Mouse (Mus musculus): ENCODE results near the gene Olfr370. TPM values are rescaled to one million over a fixed set of nuclear protein-coding genes. Genes with fewer than 3 reads are reported as not detected.
A peak's percentile ranks its signal among the peaks of the same experiment; 100 is the strongest.

Olfr370 gene
- total and polyA plus RNA-seq, 2 experiments from 2014 or later: not detected

GRCm38 (mm10) chr8:83579676-83580075 is 44.1 kb downstream of the Olfr370 start:
- no peak overlapping the region for H3K4me3 ChIP-seq (ENCODE audit: low read depth, low read length)
- ATAC-seq: no peak
- H3K36me3 ChIP-seq (ENCODE audit: insufficient read depth): peaks cover 7% of the 10 kb centered on the region
- DNase-seq: no peak
- no peaks in the 10 kb centered on the region for H3K9me3 ChIP-seq (ENCODE audit: low read length)
- no peak for TF ChIP-seq CTCF (IDR thresholded peaks at IDR 0.05; ENCODE audit: low read depth)
- H3K9ac ChIP-seq: no peak overlapping the region
- H3K4me1 ChIP-seq (ENCODE audit: insufficient read depth): 0 out of 2 replicates have a peak, but pooled peaks cover 3% of the 10 kb centered on the region
- no peak overlapping the region for H3K4me2 ChIP-seq (ENCODE audit: low read depth)
- no peaks in the 10 kb centered on the region for H3K27me3 ChIP-seq (ENCODE audit: insufficient read depth, low read length)
- 93% methylated on average over 8 of the region's 8 CpGs for WGBS
- H3K27ac ChIP-seq (ENCODE audit: low read depth, low read length): no peak overlapping the region

- H3K27ac ChIP-seq (ENCODE audit: low read depth, low read length): no peak overlapping the region
- H3K9ac ChIP-seq: no peak overlapping the region
- peaks cover 7% of the 10 kb centered on the region for H3K36me3 ChIP-seq (ENCODE audit: insufficient read depth)
- no peaks in the 10 kb centered on the region for H3K9me3 ChIP-seq (ENCODE audit: low read length)
- DNase-seq (no peak), ATAC-seq (no peak)
- H3K27me3 ChIP-seq (ENCODE audit: insufficient read depth, low read length): no peaks in the 10 kb centered on the region
- no peak overlapping the region for H3K4me3 ChIP-seq (ENCODE audit: low read depth, low read length)
- 86% methylated on average over 8 of the region's 8 CpGs for WGBS
- 0 out of 2 replicates have a peak, but pooled peaks cover 3% of the 10 kb centered on the region for H3K4me1 ChIP-seq (ENCODE audit: insufficient read depth)
- no peak overlapping the region for H3K4me2 ChIP-seq (ENCODE audit: low read depth)
- TF ChIP-seq CTCF (IDR thresholded peaks at IDR 0.05; ENCODE audit: low read depth): no peak
Observed at GRCm38 (mm10) chr8:83580826-83581225, 45.2 kb downstream of the Olfr370 start.

- TF ChIP-seq CTCF (IDR thresholded peaks at IDR 0.05; ENCODE audit: low read depth): no peak
- Histone ChIP-seq H3K27ac (ENCODE audit: low read depth, low read length) (no peak overlapping the region), H3K4me2 (ENCODE audit: low read depth) (no peak overlapping the region), H3K9me3 (ENCODE audit: low read length) (no peaks in the 10 kb centered on the region), H3K27me3 (ENCODE audit: insufficient read depth, low read length) (no peaks in the 10 kb centered on the region), H3K4me3 (ENCODE audit: low read depth, low read length) (no peak overlapping the region), H3K36me3 (ENCODE audit: insufficient read depth) (peaks cover 7% of the 10 kb centered on the region), H3K9ac (no peak overlapping the region), H3K4me1 (ENCODE audit: insufficient read depth) (0 out of 2 replicates have a peak, but pooled peaks cover 3% of the 10 kb centered on the region)
- no peak for ATAC-seq
- WGBS: 84% methylated on average over 8 of the region's 8 CpGs
- DNase-seq: no peak
Observed at GRCm38 (mm10) chr8:83582226-83582625, 46.6 kb downstream of the Olfr370 start.

- Histone ChIP-seq H3K9ac (no peak overlapping the region), H3K4me3 (ENCODE audit: low read depth, low read length) (no peak overlapping the region), H3K9me3 (ENCODE audit: low read length) (no peaks in the 10 kb centered on the region), H3K36me3 (ENCODE audit: insufficient read depth) (peaks cover 10% of the 10 kb centered on the region), H3K4me2 (ENCODE audit: low read depth) (no peak overlapping the region), H3K27me3 (ENCODE audit: insufficient read depth, low read length) (no peaks in the 10 kb centered on the region), H3K4me1 (ENCODE audit: insufficient read depth) (no peaks in the 10 kb centered on the region), H3K27ac (ENCODE audit: low read depth, low read length) (no peak overlapping the region)
- TF ChIP-seq CTCF (IDR thresholded peaks at IDR 0.05; ENCODE audit: low read depth): no peak
- no peak for ATAC-seq
- 88% methylated on average over 15 of the region's 15 CpGs for WGBS
- no peak for DNase-seq
Observed at GRCm38 (mm10) chr8:83583236-83583635, 47.7 kb downstream of the Olfr370 start.

- no peaks in the 10 kb centered on the region for H3K4me1 ChIP-seq (ENCODE audit: insufficient read depth)
- peaks cover 6% of the 10 kb centered on the region; the same call in 1 of the 2 replicates for H3K36me3 ChIP-seq (ENCODE audit: insufficient read depth)
- ATAC-seq: no peak
- 79% methylated on average over 1 of the region's 1 CpGs for WGBS
- no peak overlapping the region for H3K4me2 ChIP-seq (ENCODE audit: low read depth)
- no peaks in the 10 kb centered on the region for H3K27me3 ChIP-seq (ENCODE audit: insufficient read depth, low read length)
- no peak overlapping the region for H3K27ac ChIP-seq (ENCODE audit: low read depth, low read length)
- H3K9me3 ChIP-seq (ENCODE audit: low read length): no peaks in the 10 kb centered on the region
- H3K4me3 ChIP-seq (ENCODE audit: low read depth, low read length): no peak overlapping the region
- DNase-seq: no peak
- TF ChIP-seq CTCF (IDR thresholded peaks at IDR 0.05; ENCODE audit: low read depth): 0 out of 2 replicates have a peak, but pooled peaks have one; percentile 2
- H3K9ac ChIP-seq: no peak overlapping the region
Observed at GRCm38 (mm10) chr8:83584771-83585170, 49.2 kb downstream of the Olfr370 start.

- Histone ChIP-seq H3K4me3 (ENCODE audit: low read depth, low read length) (no peak overlapping the region), H3K9me3 (ENCODE audit: low read length) (no peaks in the 10 kb centered on the region), H3K36me3 (ENCODE audit: insufficient read depth) (peaks cover 6% of the 10 kb centered on the region; the same call in 1 of the 2 replicates), H3K4me2 (ENCODE audit: low read depth) (no peak overlapping the region), H3K27me3 (ENCODE audit: insufficient read depth, low read length) (no peaks in the 10 kb centered on the region), H3K4me1 (ENCODE audit: insufficient read depth) (no peaks in the 10 kb centered on the region), H3K27ac (ENCODE audit: low read depth, low read length) (no peak overlapping the region), H3K9ac (no peak overlapping the region)
- DNase-seq (no peak), ATAC-seq (no peak)
- no peak for TF ChIP-seq CTCF (IDR thresholded peaks at IDR 0.05; ENCODE audit: low read depth)
- 81% methylated on average over 3 of the region's 3 CpGs for WGBS
Observed at GRCm38 (mm10) chr8:83585333-83585732, 49.8 kb downstream of the Olfr370 start.

- H3K36me3 ChIP-seq (ENCODE audit: insufficient read depth): peaks cover 6% of the 10 kb centered on the region
- H3K9me3 ChIP-seq (ENCODE audit: low read length): no peaks in the 10 kb centered on the region
- H3K9ac ChIP-seq: no peak overlapping the region
- WGBS: 90% methylated on average over 6 of the region's 6 CpGs
- H3K4me3 ChIP-seq (ENCODE audit: low read depth, low read length): no peak overlapping the region
- H3K4me2 ChIP-seq (ENCODE audit: low read depth): no peak overlapping the region
- no peak overlapping the region for H3K27ac ChIP-seq (ENCODE audit: low read depth, low read length)
- DNase-seq (no peak), ATAC-seq (no peak)
- H3K4me1 ChIP-seq (ENCODE audit: insufficient read depth): peaks cover 9% of the 10 kb centered on the region
- no peaks in the 10 kb centered on the region for H3K27me3 ChIP-seq (ENCODE audit: insufficient read depth, low read length)
- no peak for TF ChIP-seq CTCF (IDR thresholded peaks at IDR 0.05; ENCODE audit: low read depth)
Observed at GRCm38 (mm10) chr8:83587644-83588043, 52.1 kb downstream of the Olfr370 start.

Data from forebrain, postnatal 0 days (tissue).